16 mouse cellular contexts compared by ENCODE assay signal in the genomic region with DNA sequence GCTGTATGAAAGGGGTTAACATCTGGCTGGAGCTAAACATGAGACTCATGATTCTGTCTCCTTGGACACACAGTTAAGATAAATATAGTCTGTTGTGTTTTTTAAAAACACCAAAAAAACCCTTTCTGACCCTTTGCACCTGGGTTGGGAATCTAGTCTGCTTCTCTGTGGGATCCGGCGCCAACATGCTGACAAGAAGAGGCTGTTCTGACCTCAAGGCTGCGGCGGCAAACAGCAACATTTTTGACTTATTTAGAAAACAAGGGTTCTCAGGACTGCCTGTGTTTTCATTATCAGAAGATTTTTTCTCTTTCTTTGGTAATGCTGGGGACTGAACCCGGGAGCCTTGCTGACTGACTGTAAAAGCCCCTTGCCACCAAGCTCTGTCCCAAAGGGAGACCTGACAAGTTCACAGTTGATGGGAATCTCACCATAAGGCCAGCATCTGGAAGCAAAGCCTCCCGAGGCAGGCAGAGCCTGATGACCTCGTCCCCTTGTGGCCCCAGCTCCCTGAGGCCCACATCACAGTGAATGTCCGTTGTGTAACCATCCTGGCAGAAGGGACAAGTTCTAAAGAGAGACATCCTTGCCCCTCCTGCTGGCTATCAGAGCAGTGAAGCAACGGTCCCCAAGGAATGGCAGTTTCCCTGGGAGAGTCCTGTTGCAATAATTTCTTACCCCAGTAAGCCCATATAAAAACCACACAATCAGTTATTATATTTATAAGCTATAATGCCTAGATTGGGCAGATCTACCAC. TPM values are rescaled to one million over a fixed set of nuclear protein-coding genes. Genes with fewer than 3 reads are reported as not detected.
A peak's percentile ranks its signal among the peaks of the same experiment; 100 is the strongest.
DNase-seq lines count a peak whose midpoint lies in the region; ATAC-seq and TF ChIP-seq lines count a peak whose summit lies in the region.
"Had no signal": no experiment of that assay in that cellular context is flagged by ENCODE, and none has a peak within 500 bp of the region (broad histone marks: within the 10 kb centered on the region; RNA-seq: fewer than 3 reads in every experiment).

No protein-coding gene starts in this region.

- H3K9ac ChIP-seq in heart, embryonic 12.5 days: no peak overlapping the region
- H3K9ac ChIP-seq in heart, embryonic 15.5 days: no peak overlapping the region
- H3K9ac ChIP-seq in forebrain, postnatal 0 days: no peak overlapping the region

- H3K4me3 ChIP-seq in heart, embryonic 12.5 days: no peak overlapping the region
- H3K4me3 ChIP-seq in heart, embryonic 15.5 days: no peak overlapping the region
- H3K4me3 ChIP-seq in forebrain, postnatal 0 days (ENCODE audit: low read depth, low read length): no peak overlapping the region
- no peak overlapping the region for H3K4me3 ChIP-seq in embryonic facial prominence, embryonic 10.5 days
- H3K4me3 ChIP-seq: megakaryocyte, embryonic 14.5 days had no signal

- no peak overlapping the region for H3K27ac ChIP-seq in heart, embryonic 12.5 days (ENCODE audit: poor library complexity, severe bottlenecking)
- H3K27ac ChIP-seq in heart, embryonic 15.5 days: 0 out of 2 replicates have a peak overlapping the region, but pooled peaks have one; percentile 31
- no peak overlapping the region for H3K27ac ChIP-seq in forebrain, postnatal 0 days (ENCODE audit: low read depth, low read length)
- H3K27ac ChIP-seq in embryonic facial prominence, embryonic 10.5 days (replicated peaks): no peak overlapping the region

- DNase-seq in heart, adult 11 months: peak; percentile 98
- DNase-seq in adipocyte (ENCODE audit: low spot score): peak; percentile 93
- DNase-seq in lung, postnatal 36 days: peak; percentile 39
- DNase-seq in forebrain, postnatal 0 days: no peak
- no peak for DNase-seq in right cerebral cortex, postnatal 10 days (ENCODE audit: low spot score in 2 of 2)
- no peak for DNase-seq in embryonic facial prominence, embryonic 10.5 days (ENCODE audit: low spot score)

- 54% methylated on average over 9 of the region's 9 CpGs for WGBS in heart, embryonic 12.5 days
- WGBS in heart, embryonic 15.5 days: 53% methylated on average over 9 of the region's 9 CpGs
- WGBS in forebrain, postnatal 0 days: 74% methylated on average over 9 of the region's 9 CpGs
- 72% methylated on average over 9 of the region's 9 CpGs for WGBS in embryonic facial prominence, embryonic 10.5 days

- no peak for ATAC-seq in heart, embryonic 12.5 days (ENCODE audit: insufficient number of reproducible peaks, low FRiP score)
- no peak for ATAC-seq in heart, embryonic 15.5 days (replicated peaks; ENCODE audit: insufficient number of reproducible peaks, insufficient read depth, low FRiP score, low read depth)
- no peak for ATAC-seq in forebrain, postnatal 0 days

- H3K27me3 ChIP-seq in heart, embryonic 12.5 days (replicated peaks): no peaks in the 10 kb centered on the region
- no peaks in the 10 kb centered on the region for H3K27me3 ChIP-seq in heart, embryonic 15.5 days
- H3K27me3 ChIP-seq in forebrain, postnatal 0 days (ENCODE audit: insufficient read depth, low read length): no peaks in the 10 kb centered on the region
- no peaks in the 10 kb centered on the region for H3K27me3 ChIP-seq in embryonic facial prominence, embryonic 10.5 days (replicated peaks; ENCODE audit: low read depth, poor library complexity, severe bottlenecking)

- H3K36me3 ChIP-seq in heart, embryonic 12.5 days: 0 out of 2 replicates have a peak, but pooled peaks cover 3% of the 10 kb centered on the region
- H3K36me3 ChIP-seq in heart, embryonic 15.5 days: no peaks in the 10 kb centered on the region
- no peaks in the 10 kb centered on the region for H3K36me3 ChIP-seq in forebrain, postnatal 0 days (ENCODE audit: insufficient read depth)
- H3K36me3 ChIP-seq in embryonic facial prominence, embryonic 10.5 days (replicated peaks): peaks cover 16% of the 10 kb centered on the region

- H3K4me2 ChIP-seq in heart, embryonic 12.5 days: no peak overlapping the region
- H3K4me2 ChIP-seq in heart, embryonic 15.5 days: no peak overlapping the region
- no peak overlapping the region for H3K4me2 ChIP-seq in forebrain, postnatal 0 days (ENCODE audit: low read depth)

- H3K4me1 ChIP-seq in heart, embryonic 12.5 days (replicated peaks): peaks cover 3% of the 10 kb centered on the region; the same call in 1 of the 2 replicates
- H3K4me1 ChIP-seq in heart, embryonic 15.5 days (replicated peaks): peaks cover 8% of the 10 kb centered on the region
- peaks cover 5% of the 10 kb centered on the region; the same call in 1 of the 2 replicates for H3K4me1 ChIP-seq in forebrain, postnatal 0 days (ENCODE audit: insufficient read depth)
- peaks cover 11% of the 10 kb centered on the region for H3K4me1 ChIP-seq in embryonic facial prominence, embryonic 10.5 days

- no peak for TF ChIP-seq CTCF in forebrain, postnatal 0 days (IDR thresholded peaks at IDR 0.05; ENCODE audit: low read depth)

- no peaks in the 10 kb centered on the region for H3K9me3 ChIP-seq in heart, embryonic 12.5 days (replicated peaks)
- no peaks in the 10 kb centered on the region for H3K9me3 ChIP-seq in heart, embryonic 15.5 days (replicated peaks)
- H3K9me3 ChIP-seq in forebrain, postnatal 0 days (ENCODE audit: low read length): no peaks in the 10 kb centered on the region
- peaks cover 3% of the 10 kb centered on the region; the same call in 1 of the 2 replicates for H3K9me3 ChIP-seq in embryonic facial prominence, embryonic 10.5 days

RNA-seq across cellular contexts. Expression of gene Cela3a, which starts 16.0 kb away (rescaled TPM):
- not detected in 2 replicates for polyA plus RNA-seq in heart, embryonic 12.5 days (2016; fragmentation: Nextera tagmentation; extraction: Ambion mirVana)
- not detected in 2 replicates for polyA plus RNA-seq in heart, embryonic 15.5 days (2015; fragmentation: Nextera tagmentation; extraction: Ambion mirVana)
- total RNA-seq in forebrain, postnatal 0 days (2014; rRNA removed): not detected in 2 replicates
- not detected in 2 replicates for polyA plus RNA-seq in forebrain, postnatal 0 days (2015; fragmentation: Nextera tagmentation; extraction: Ambion mirVana)
- polyA plus RNA-seq in embryonic facial prominence, embryonic 10.5 days (2016; fragmentation: Nextera tagmentation; extraction: Ambion mirVana): not detected in 2 replicates
- total RNA-seq: common myeloid progenitor, adult 5-6 weeks; hematopoietic stem cell, adult 5-6 weeks had no signal
- polyA plus RNA-seq: C2C12; forebrain, embryonic 11.5 days; large intestine, adult 2 months; limb, embryonic 14.5 days; small intestine, adult 2 months had no signal

RNA-seq across cellular contexts. Expression of gene Cdc42, which starts 36.0 kb away (rescaled TPM):
- 528 and 544 TPM in 2 replicates for polyA plus RNA-seq in heart, embryonic 12.5 days (2016; fragmentation: Nextera tagmentation; extraction: Ambion mirVana)
- 462 and 495 TPM in 2 replicates for polyA plus RNA-seq in heart, embryonic 15.5 days (2015; fragmentation: Nextera tagmentation; extraction: Ambion mirVana)
- total RNA-seq in forebrain, postnatal 0 days (2014; rRNA removed): 699 and 735 TPM in 2 replicates
- 1,221 and 1,252 TPM in 2 replicates for polyA plus RNA-seq in forebrain, postnatal 0 days (2015; fragmentation: Nextera tagmentation; extraction: Ambion mirVana)
- polyA plus RNA-seq in embryonic facial prominence, embryonic 10.5 days (2016; fragmentation: Nextera tagmentation; extraction: Ambion mirVana): 568 and 585 TPM in 2 replicates

RNA-seq across cellular contexts. Expression of gene Cela3b, which starts 36.8 kb away (rescaled TPM):
- not detected in 2 replicates for polyA plus RNA-seq in heart, embryonic 12.5 days (2016; fragmentation: Nextera tagmentation; extraction: Ambion mirVana)
- polyA plus RNA-seq in heart, embryonic 15.5 days (2015; fragmentation: Nextera tagmentation; extraction: Ambion mirVana): not detected in 2 replicates
- total RNA-seq in forebrain, postnatal 0 days (2014; rRNA removed): not detected in 2 replicates
- polyA plus RNA-seq in forebrain, postnatal 0 days (2015; fragmentation: Nextera tagmentation; extraction: Ambion mirVana): not detected in 2 replicates
- polyA plus RNA-seq in embryonic facial prominence, embryonic 10.5 days (2016; fragmentation: Nextera tagmentation; extraction: Ambion mirVana): not detected in 2 replicates
- total RNA-seq: common myeloid progenitor, adult 5-6 weeks; hematopoietic stem cell, adult 5-6 weeks had no signal
- polyA plus RNA-seq: C2C12; forebrain, embryonic 11.5 days had no signal

RNA-seq across cellular contexts. Expression of gene 1700013G24Rik, which starts 59.5 kb away (rescaled TPM):
- not detected in 2 replicates for polyA plus RNA-seq in heart, embryonic 12.5 days (2016; fragmentation: Nextera tagmentation; extraction: Ambion mirVana)
- polyA plus RNA-seq in heart, embryonic 15.5 days (2015; fragmentation: Nextera tagmentation; extraction: Ambion mirVana): not detected in 2 replicates
- not detected in 2 replicates for total RNA-seq in forebrain, postnatal 0 days (2014; rRNA removed)
- polyA plus RNA-seq in forebrain, postnatal 0 days (2015; fragmentation: Nextera tagmentation; extraction: Ambion mirVana): not detected in 2 replicates
- polyA plus RNA-seq in embryonic facial prominence, embryonic 10.5 days (2016; fragmentation: Nextera tagmentation; extraction: Ambion mirVana): not detected in 2 replicates
- total RNA-seq: common myeloid progenitor, adult 5-6 weeks; hematopoietic stem cell, adult 5-6 weeks had no signal
- polyA plus RNA-seq: forebrain, embryonic 11.5 days; large intestine, adult 2 months; small intestine, adult 2 months had no signal

Comparison
In these comparisons a context has a peak if more than half of its experiments do, and no peak if none do; other contexts are left out.
1. DNase-seq: peak in heart, adult 11 months (single experiment), adipocyte (single experiment) and lung, postnatal 36 days (single experiment); none in forebrain, postnatal 0 days (single experiment), right cerebral cortex, postnatal 10 days (0 of 2) and embryonic facial prominence, embryonic 10.5 days (single experiment).